Mouse (Mus musculus) hindbrain, postnatal 0 days (tissue): Measurements from ENCODE around the gene Krt8. TPM values are rescaled to one million over a fixed set of nuclear protein-coding genes. Genes with fewer than 3 reads are reported as not detected.
A peak's percentile ranks its signal among the peaks of the same experiment; 100 is the strongest.

Source experiments
- ATAC-seq: fragments of 200-750 bp; cut with Nextera tagmentation; 2 replicates; pipeline ENCODE4 v1.8.0; 2017; ENCODE audit warnings: mild to moderate bottlenecking, moderate TSS enrichment, moderate library complexity
- DNase-seq: peaks from one replicate; pipeline ENCODE4 v3.0.0-alpha.2; 2015; ENCODE audit warnings: low spot score
- H3K27ac ChIP-seq: fragments of 300-500 bp; sonication (generic); 2 replicates; pipeline ENCODE4 v1.5.1; 2014; ENCODE audit warnings: mild to moderate bottlenecking
- H3K27me3 ChIP-seq: fragments of 300-500 bp; sonication (generic); 2 replicates; pipeline ENCODE4 v1.6.1; 2014; ENCODE audit warnings: low read length, mixed read lengths; ENCODE audit not compliant: insufficient read depth
- H3K36me3 ChIP-seq: fragments of 300-500 bp; sonication (generic); 2 replicates; pipeline ENCODE4 v1.6.1; 2014; ENCODE audit warnings: low read length, mixed read lengths; ENCODE audit not compliant: insufficient read depth
- H3K4me1 ChIP-seq: fragments of 300-500 bp; sonication (generic); 2 replicates; pipeline ENCODE4 v1.6.1; 2014; ENCODE audit warnings: antibody characterized with exemption, low read length, mixed read lengths; ENCODE audit not compliant: insufficient read depth
- H3K4me2 ChIP-seq: fragments of 300-500 bp; sonication (generic); 2 replicates; pipeline ENCODE4 v1.6.1; 2014; ENCODE audit warnings: low read depth, mild to moderate bottlenecking, low read length, moderate library complexity, mixed read lengths
- H3K4me3 ChIP-seq: fragments of 300-500 bp; sonication (generic); 2 replicates; pipeline ENCODE4 v1.5.1; 2014; ENCODE audit warnings: low read length
- H3K9ac ChIP-seq: fragments of 300-500 bp; sonication (generic); replicated peaks from 2 replicates; pipeline ENCODE4 v1.6.1; 2014; ENCODE audit warnings: mild to moderate bottlenecking, low read length, moderate library complexity, mixed read lengths
- H3K9me3 ChIP-seq: fragments of 300-500 bp; sonication (generic); 2 replicates; pipeline ENCODE4 v1.6.1; 2016; ENCODE audit warnings: low read length, mixed read lengths
- CTCF ChIP-seq: IDR thresholded peaks from 2 replicates; pipeline ENCODE4 v1.5.1; 2016; ENCODE audit warnings: antibody characterized with exemption, control low read depth, low read depth
- WGBS: fragments of 180-500 bp; shearing (Covaris S2); extraction: QIAGEN DNeasy Blood & Tissue Kit; methylation state at CpG from one replicate; pipeline ENCODE4 v1.1.7; 2014; 5-methylcytosine and 5-hydroxymethylcytosine counted together
- polyA plus RNA-seq: library from polyadenylated mRNA; unstranded; fragments of >200 nt; fragmentation: Nextera tagmentation; extraction: Ambion mirVana; gene quantifications from 2 replicates; pipeline ENCODE4 v1.2.1, GENCODE M21; 2015
- total RNA-seq: library from RNA; depleted of rRNA; stranded (reverse); fragments of >200 nt; gene quantifications from 2 replicates; pipeline ENCODE4 v1.2.3, GENCODE M21; 2014

Krt8 gene
- total and polyA plus RNA-seq, 2 experiments from 2014 or later: 2.6 to 5.4 TPM

- no peak overlapping the region for H3K9ac ChIP-seq
- H3K27ac ChIP-seq: no peak overlapping the region
- no peaks in the 10 kb centered on the region for H3K36me3 ChIP-seq
- peaks cover 11% of the 10 kb centered on the region; the same call in 1 of the 2 replicates for H3K27me3 ChIP-seq
- DNase-seq: no peak
- 33% methylated on average over 8 of the region's 8 CpGs for WGBS
- H3K4me2 ChIP-seq: no peak overlapping the region
- peaks cover 5% of the 10 kb centered on the region; the same call in 1 of the 2 replicates for H3K4me1 ChIP-seq
- no peaks in the 10 kb centered on the region for H3K9me3 ChIP-seq
- no peak for ATAC-seq
- H3K4me3 ChIP-seq: no peak overlapping the region
- no peak for TF ChIP-seq CTCF
Observed at GRCm38 (mm10) chr15:102022481-102022880, 18.2 kb upstream of the Krt8 start.

GRCm38 (mm10) chr15:102017918-102018463, 13.7 kb upstream of the Krt8 start:
- Histone ChIP-seq H3K36me3 (no peaks in the 10 kb centered on the region), H3K4me1 (no peaks in the 10 kb centered on the region), H3K9ac (no peak overlapping the region), H3K4me3 (no peak overlapping the region), H3K27me3 (no peaks in the 10 kb centered on the region), H3K27ac (no peak overlapping the region), H3K9me3 (no peaks in the 10 kb centered on the region), H3K4me2 (no peak overlapping the region)
- TF ChIP-seq CTCF: peak; percentile 35; the same call in 1 of the 2 replicates
- WGBS: 28% methylated on average over 7 of the region's 7 CpGs
- ATAC-seq: no peak
- DNase-seq: no peak

- Histone ChIP-seq H3K4me3 (no peak overlapping the region), H3K4me2 (no peak overlapping the region), H3K9me3 (no peaks in the 10 kb centered on the region), H3K27me3 (no peaks in the 10 kb centered on the region), H3K9ac (no peak overlapping the region), H3K4me1 (no peaks in the 10 kb centered on the region), H3K27ac (no peak overlapping the region), H3K36me3 (no peaks in the 10 kb centered on the region)
- 28% methylated on average over 7 of the region's 7 CpGs for WGBS
- no peak for TF ChIP-seq CTCF
- ATAC-seq (no peak), DNase-seq (no peak)
Observed at GRCm38 (mm10) chr15:102016787-102017186, 12.5 kb upstream of the Krt8 start.

- no peak for DNase-seq
- Histone ChIP-seq H3K27ac (no peak overlapping the region), H3K27me3 (no peaks in the 10 kb centered on the region), H3K9me3 (no peaks in the 10 kb centered on the region), H3K9ac (no peak overlapping the region), H3K4me1 (no peaks in the 10 kb centered on the region), H3K4me3 (no peak overlapping the region), H3K36me3 (no peaks in the 10 kb centered on the region), H3K4me2 (no peak overlapping the region)
- ATAC-seq: no peak
- 69% methylated on average over 3 of the region's 3 CpGs for WGBS
- TF ChIP-seq CTCF: no peak
Observed at GRCm38 (mm10) chr15:102016096-102016495, 11.8 kb upstream of the Krt8 start.

- no peaks in the 10 kb centered on the region for H3K27me3 ChIP-seq
- H3K4me1 ChIP-seq: no peaks in the 10 kb centered on the region
- 67% methylated on average over 2 of the region's 4 CpGs for WGBS
- no peak overlapping the region for H3K9ac ChIP-seq
- H3K9me3 ChIP-seq: no peaks in the 10 kb centered on the region
- no peak overlapping the region for H3K4me2 ChIP-seq
- no peak for TF ChIP-seq CTCF
- no peaks in the 10 kb centered on the region for H3K36me3 ChIP-seq
- H3K4me3 ChIP-seq: no peak overlapping the region
- no peak overlapping the region for H3K27ac ChIP-seq
- no peak for DNase-seq
- no peak for ATAC-seq
Observed at GRCm38 (mm10) chr15:102014848-102015247, 10.6 kb upstream of the Krt8 start.

- TF ChIP-seq CTCF: no peak
- 43% methylated on average over 3 of the region's 3 CpGs for WGBS
Observed at GRCm38 (mm10) chr15:102013651-102014050, 9.4 kb upstream of the Krt8 start.

GRCm38 (mm10) chr15:102012260-102012765, 8.0 kb upstream of the Krt8 start:
- H3K4me2 ChIP-seq: no peak overlapping the region
- no peak overlapping the region for H3K4me3 ChIP-seq
- H3K4me1 ChIP-seq: no peaks in the 10 kb centered on the region
- ATAC-seq (no peak), DNase-seq (no peak)
- 61% methylated on average over 4 of the region's 4 CpGs for WGBS
- no peaks in the 10 kb centered on the region for H3K27me3 ChIP-seq
- H3K27ac ChIP-seq: no peak overlapping the region
- H3K9ac ChIP-seq: no peak overlapping the region
- H3K36me3 ChIP-seq: no peaks in the 10 kb centered on the region
- no peak for TF ChIP-seq CTCF
- H3K9me3 ChIP-seq: no peaks in the 10 kb centered on the region

More at GRCm38 (mm10) chr15:102013651-102014050, 9.4 kb upstream of the Krt8 start:
- no peak overlapping the region for H3K4me2 ChIP-seq
- no peaks in the 10 kb centered on the region for H3K27me3 ChIP-seq
- no peaks in the 10 kb centered on the region for H3K36me3 ChIP-seq
- H3K9ac ChIP-seq: no peak overlapping the region
- H3K27ac ChIP-seq: no peak overlapping the region; the same call in 1 of the 2 replicates
- no peaks in the 10 kb centered on the region for H3K4me1 ChIP-seq
- no peak overlapping the region for H3K4me3 ChIP-seq
- ATAC-seq: 0 out of 2 replicates have a peak, but pooled peaks have one; percentile 39
- H3K9me3 ChIP-seq: no peaks in the 10 kb centered on the region
- DNase-seq: peak; percentile 70
